Mouse (Mus musculus): ENCODE measurements around the gene F7. TPM values are rescaled to one million over a fixed set of nuclear protein-coding genes. Genes with fewer than 3 reads are reported as not detected.

The F7 gene
- total RNA-seq, 1 experiment, result 0.09 TPM

DNA sequence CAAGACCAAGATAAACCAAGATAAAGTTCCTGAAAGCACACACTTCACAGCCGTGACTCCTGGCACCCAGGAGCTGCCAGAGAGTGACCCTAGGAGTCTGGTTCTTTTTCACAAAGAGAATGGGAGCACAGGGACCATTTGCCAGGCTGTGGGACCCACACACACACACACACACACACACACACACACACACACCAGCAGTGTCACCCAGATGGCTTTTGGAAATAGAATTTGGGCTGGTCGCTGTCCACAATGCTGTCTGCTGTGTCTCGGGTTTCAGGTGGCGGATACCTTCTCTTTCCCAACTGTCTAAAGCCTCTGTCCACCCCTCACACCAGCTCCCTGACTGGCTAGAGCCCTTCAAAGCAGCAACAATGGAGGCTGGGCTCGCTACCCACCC, 31.4 kb upstream of the F7 start:
- TF ChIP-seq MAFK (IDR thresholded peaks at IDR 0.05; ENCODE audit: insufficient read depth, low read depth, low read length) (no peak), ZC3H11A (IDR thresholded peaks at IDR 0.05; ENCODE audit: borderline replicate concordance, low read depth, low read length) (no peak), ZNF384 (IDR thresholded peaks at IDR 0.05; ENCODE audit: low read depth, low read length) (no peak), HCFC1 (IDR thresholded peaks at IDR 0.05; ENCODE audit: borderline replicate concordance, insufficient read depth, low read length) (no peak), CHD2 (IDR thresholded peaks at IDR 0.05; ENCODE audit: low read depth, low read length) (no peak)
- DNase-seq (ENCODE audit: low read depth, low spot score), result no peak
- no peaks in the 10 kb centered on the region for H3K9me3 ChIP-seq (ENCODE audit: control insufficient read depth, insufficient read depth, low read depth, low read length)
- peaks cover 0 to 1% of the 10 kb centered on the region in 2 experiments; a peak in 1 of 4 replicates for H3K4me1 ChIP-seq (ENCODE audit: control insufficient read depth in 2 of 2, insufficient read depth in 2 of 2, low read length in 2 of 2, poor library complexity in 1 of 2)
- no peak overlapping the region for H3K9ac ChIP-seq (ENCODE audit: insufficient read depth, low read depth, low read length, poor library complexity, severe bottlenecking)
- H3K36me3 ChIP-seq (ENCODE audit: control insufficient read depth, insufficient read depth, low read length, poor library complexity, severe bottlenecking), result no peaks in the 10 kb centered on the region; the same call in 1 of the 2 replicates
- H3K27ac ChIP-seq (ENCODE audit: insufficient read depth, low read depth, low read length, poor library complexity, severe bottlenecking), result no peak overlapping the region
- no peak overlapping the region for H3K4me3 ChIP-seq (ENCODE audit: insufficient read depth in 1 of 2, low read depth in 1 of 2, low read length in 2 of 2, poor library complexity in 1 of 2, severe bottlenecking in 1 of 2)
- in situ Hi-C loops (cut with MboI; ENCODE audit: low sequenced_read_pairs in 2 of 2, unreplicated experiment in 2 of 2), result loop anchor here in 1 of 2 experiments (25.0 kb wide), 1 partner anchor 268 kb away; the partner anchor contains the start of gene Adprhl1

DNA sequence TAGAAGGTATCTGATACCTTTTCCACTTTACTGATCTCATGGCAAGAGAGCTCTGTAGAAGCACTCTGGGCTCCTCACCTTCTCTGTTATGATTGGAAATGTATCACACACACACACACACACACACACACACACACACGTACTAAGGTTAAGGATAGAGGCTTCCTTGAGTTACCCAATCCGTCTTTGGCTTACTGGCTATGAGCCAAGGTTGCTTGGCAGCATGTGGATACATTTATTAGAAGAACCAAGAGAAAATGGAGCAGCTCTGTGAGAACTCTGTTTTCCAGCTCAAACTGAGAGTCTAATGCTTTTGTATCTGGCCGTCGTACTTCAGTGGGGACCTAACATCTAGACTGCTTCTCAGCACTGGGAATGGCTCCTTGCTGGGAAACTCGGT, 30.4 kb upstream of the F7 start:
- no peak for DNase-seq (ENCODE audit: low read depth, low spot score)
- Histone ChIP-seq H3K27ac (ENCODE audit: insufficient read depth, low read depth, low read length, poor library complexity, severe bottlenecking) (no peak overlapping the region), H3K4me3 (ENCODE audit: insufficient read depth in 1 of 2, low read depth in 1 of 2, low read length in 2 of 2, poor library complexity in 1 of 2, severe bottlenecking in 1 of 2) (no peak overlapping the region), H3K4me1 (ENCODE audit: control insufficient read depth in 2 of 2, insufficient read depth in 2 of 2, low read length in 2 of 2, poor library complexity in 1 of 2) (peaks cover 0 to 1% of the 10 kb centered on the region in 2 experiments; a peak in 1 of 4 replicates), H3K9ac (ENCODE audit: insufficient read depth, low read depth, low read length, poor library complexity, severe bottlenecking) (no peak overlapping the region), H3K36me3 (ENCODE audit: control insufficient read depth, insufficient read depth, low read length, poor library complexity, severe bottlenecking) (peaks cover 3% of the 10 kb centered on the region; the same call in 1 of the 2 replicates), H3K9me3 (ENCODE audit: control insufficient read depth, insufficient read depth, low read depth, low read length) (no peaks in the 10 kb centered on the region)
- in situ Hi-C loops (cut with MboI; ENCODE audit: low sequenced_read_pairs in 2 of 2, unreplicated experiment in 2 of 2), result loop anchor here in 1 of 2 experiments (25.0 kb wide), 1 partner anchor 267 kb away; the partner anchor contains the start of gene Adprhl1
- TF ChIP-seq HCFC1 (IDR thresholded peaks at IDR 0.05; ENCODE audit: borderline replicate concordance, insufficient read depth, low read length), result no peak
- TF ChIP-seq MAFK (IDR thresholded peaks at IDR 0.05; ENCODE audit: insufficient read depth, low read depth, low read length), result no peak
- no peak for TF ChIP-seq ZNF384 (IDR thresholded peaks at IDR 0.05; ENCODE audit: low read depth, low read length)
- no peak for TF ChIP-seq CHD2 (IDR thresholded peaks at IDR 0.05; ENCODE audit: low read depth, low read length)
- no peak for TF ChIP-seq ZC3H11A (IDR thresholded peaks at IDR 0.05; ENCODE audit: borderline replicate concordance, low read depth, low read length)

DNA sequence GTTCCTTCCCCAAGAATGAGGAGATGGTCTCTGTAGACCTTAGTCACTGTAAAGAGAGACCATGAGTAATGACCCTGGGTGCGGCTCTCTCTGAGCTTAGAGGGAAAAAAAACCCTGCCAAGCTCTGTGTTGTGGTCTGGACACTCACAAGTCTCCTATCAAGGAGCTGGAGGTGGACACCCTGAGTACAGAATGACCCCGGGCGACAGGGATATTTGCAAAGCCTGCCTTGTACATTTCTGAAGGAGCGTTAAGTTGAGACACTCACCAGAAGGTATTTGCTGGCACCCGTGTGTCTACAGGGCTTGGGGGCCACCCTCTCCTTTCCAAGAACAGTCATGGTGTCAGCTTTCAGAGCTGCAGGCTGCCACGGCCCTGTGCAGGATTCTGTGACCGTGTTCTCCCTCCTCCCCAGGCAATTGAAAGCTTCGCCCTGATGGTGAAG, 29.0 kb upstream of the F7 start:
- no peaks in the 10 kb centered on the region; a peak in 1 of 4 replicates for H3K4me1 ChIP-seq (ENCODE audit: control insufficient read depth in 2 of 2, insufficient read depth in 2 of 2, low read length in 2 of 2, poor library complexity in 1 of 2)
- in situ Hi-C loops (cut with MboI; ENCODE audit: low sequenced_read_pairs in 2 of 2, unreplicated experiment in 2 of 2), result loop anchor here in 1 of 2 experiments (25.0 kb wide), 1 partner anchor 265 kb away; the partner anchor contains the start of gene Adprhl1
- H3K9me3 ChIP-seq (ENCODE audit: control insufficient read depth, insufficient read depth, low read depth, low read length), result no peaks in the 10 kb centered on the region
- H3K4me3 ChIP-seq (ENCODE audit: insufficient read depth in 1 of 2, low read depth in 1 of 2, low read length in 2 of 2, poor library complexity in 1 of 2, severe bottlenecking in 1 of 2), result no peak overlapping the region
- no peak overlapping the region for H3K27ac ChIP-seq (ENCODE audit: insufficient read depth, low read depth, low read length, poor library complexity, severe bottlenecking)
- no peak for TF ChIP-seq HCFC1 (IDR thresholded peaks at IDR 0.05; ENCODE audit: borderline replicate concordance, insufficient read depth, low read length)
- no peak for TF ChIP-seq MAFK (IDR thresholded peaks at IDR 0.05; ENCODE audit: insufficient read depth, low read depth, low read length)
- TF ChIP-seq CHD2 (IDR thresholded peaks at IDR 0.05; ENCODE audit: low read depth, low read length), result no peak
- no peak for TF ChIP-seq ZNF384 (IDR thresholded peaks at IDR 0.05; ENCODE audit: low read depth, low read length)
- TF ChIP-seq ZC3H11A (IDR thresholded peaks at IDR 0.05; ENCODE audit: borderline replicate concordance, low read depth, low read length), result no peak
- peaks cover 6% of the 10 kb centered on the region; the same call in 1 of the 2 replicates for H3K36me3 ChIP-seq (ENCODE audit: control insufficient read depth, insufficient read depth, low read length, poor library complexity, severe bottlenecking)
- no peak overlapping the region for H3K9ac ChIP-seq (ENCODE audit: insufficient read depth, low read depth, low read length, poor library complexity, severe bottlenecking)
- no peak for DNase-seq (ENCODE audit: low read depth, low spot score)

DNA sequence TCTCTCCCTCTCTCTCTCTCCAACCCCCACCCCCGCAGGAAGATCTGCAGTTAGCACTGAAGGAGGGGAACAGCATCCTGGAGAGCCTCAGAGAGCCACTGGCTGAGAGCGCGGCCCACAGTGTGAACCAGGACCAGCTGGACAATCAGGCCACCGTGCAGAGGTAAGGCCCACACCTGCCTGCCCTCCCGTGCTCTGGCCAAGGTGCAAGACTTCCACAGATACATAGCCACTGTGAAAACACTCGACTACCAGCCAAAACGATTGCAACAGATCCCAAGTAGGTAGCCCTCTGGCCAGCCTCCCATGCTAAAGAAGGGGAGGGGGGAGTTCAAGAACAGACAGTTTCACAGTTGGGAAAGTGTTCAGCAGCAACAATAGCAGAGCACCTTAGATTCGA, 27.5 kb upstream of the F7 start:
- no peak for DNase-seq (ENCODE audit: low read depth, low spot score)
- no peak overlapping the region for H3K4me3 ChIP-seq (ENCODE audit: insufficient read depth in 1 of 2, low read depth in 1 of 2, low read length in 2 of 2, poor library complexity in 1 of 2, severe bottlenecking in 1 of 2)
- peaks cover 6% of the 10 kb centered on the region; the same call in 1 of the 2 replicates for H3K36me3 ChIP-seq (ENCODE audit: control insufficient read depth, insufficient read depth, low read length, poor library complexity, severe bottlenecking)
- H3K9me3 ChIP-seq (ENCODE audit: control insufficient read depth, insufficient read depth, low read depth, low read length), result no peaks in the 10 kb centered on the region
- TF ChIP-seq MAFK (IDR thresholded peaks at IDR 0.05; ENCODE audit: insufficient read depth, low read depth, low read length), result no peak
- no peak for TF ChIP-seq HCFC1 (IDR thresholded peaks at IDR 0.05; ENCODE audit: borderline replicate concordance, insufficient read depth, low read length)
- TF ChIP-seq CHD2 (IDR thresholded peaks at IDR 0.05; ENCODE audit: low read depth, low read length), result no peak
- no peak for TF ChIP-seq ZC3H11A (IDR thresholded peaks at IDR 0.05; ENCODE audit: borderline replicate concordance, low read depth, low read length)
- no peak for TF ChIP-seq ZNF384 (IDR thresholded peaks at IDR 0.05; ENCODE audit: low read depth, low read length)
- H3K4me1 ChIP-seq (ENCODE audit: control insufficient read depth in 2 of 2, insufficient read depth in 2 of 2, low read length in 2 of 2, poor library complexity in 1 of 2), result no peaks in the 10 kb centered on the region
- in situ Hi-C loops (cut with MboI; ENCODE audit: low sequenced_read_pairs in 2 of 2, unreplicated experiment in 2 of 2), result loop anchor here in 1 of 2 experiments (25.0 kb wide), 1 partner anchor 264 kb away; the partner anchor contains the start of gene Adprhl1
- no peak overlapping the region for H3K9ac ChIP-seq (ENCODE audit: insufficient read depth, low read depth, low read length, poor library complexity, severe bottlenecking)
- no peak overlapping the region for H3K27ac ChIP-seq (ENCODE audit: insufficient read depth, low read depth, low read length, poor library complexity, severe bottlenecking)

All from ES-E14 (cell line).